Mouse (Mus musculus) limb, embryonic 11.5 days (tissue): ENCODE data around the gene Vps52. TPM values are rescaled to one million over a fixed set of nuclear protein-coding genes. Genes with fewer than 3 reads are reported as not detected.
"Not testable (repeated sequence)": the region's sequence is repeated elsewhere in the genome, so short reads cannot be mapped to it uniquely, and the experiment has no call there.

Source experiments
- ATAC-seq: fragments of 200-750 bp; cut with Nextera tagmentation; 2 replicates; pipeline ENCODE4 v1.8.0; 2017; ENCODE audit warnings: low read depth; ENCODE audit not compliant: insufficient number of reproducible peaks, low FRiP score, low TSS enrichment
- DNase-seq: peaks from one replicate; pipeline ENCODE4 v3.0.0-alpha.2; 2015; ENCODE audit warnings: low spot score
- H3K27ac ChIP-seq: fragments of 300-500 bp; sonication (generic); replicated peaks from 2 replicates; pipeline ENCODE4 v1.5.1; 2014; ENCODE audit warnings: low read depth, mild to moderate bottlenecking, low read length
- H3K27me3 ChIP-seq: fragments of 300-500 bp; sonication (generic); 2 replicates; pipeline ENCODE4 v1.6.1; 2014; ENCODE audit warnings: mild to moderate bottlenecking, low read length, mixed read lengths; ENCODE audit not compliant: control insufficient read depth, insufficient read depth
- H3K36me3 ChIP-seq: fragments of 300-500 bp; sonication (generic); 2 replicates; pipeline ENCODE4 v1.6.1; 2014; ENCODE audit warnings: mild to moderate bottlenecking, low read length, moderate library complexity, mixed read lengths; ENCODE audit not compliant: control insufficient read depth, insufficient read depth
- H3K4me1 ChIP-seq: fragments of 300-500 bp; sonication (generic); 2 replicates; pipeline ENCODE4 v1.6.1; 2014; ENCODE audit warnings: low read length, mixed read lengths; ENCODE audit not compliant: control insufficient read depth, insufficient read depth
- H3K4me2 ChIP-seq: fragments of 300-500 bp; sonication (generic); 2 replicates; pipeline ENCODE4 v1.6.1; 2014; ENCODE audit warnings: low read depth, mild to moderate bottlenecking, moderate library complexity; ENCODE audit not compliant: severe bottlenecking
- H3K4me3 ChIP-seq: fragments of 300-500 bp; sonication (generic); 2 replicates; pipeline ENCODE4 v1.5.1; 2014; ENCODE audit warnings: low read depth, low read length
- H3K9ac ChIP-seq: fragments of 300-500 bp; sonication (generic); 2 replicates; pipeline ENCODE4 v1.6.1; 2014; ENCODE audit warnings: mild to moderate bottlenecking, low read length
- H3K9me3 ChIP-seq: fragments of 300-500 bp; sonication (generic); 2 replicates; pipeline ENCODE4 v1.6.1; 2016; ENCODE audit warnings: low read length; ENCODE audit not compliant: control insufficient read depth
- WGBS: fragments of 180-500 bp; shearing (Covaris S2); extraction: QIAGEN DNeasy Blood & Tissue Kit; methylation state at CpG from one replicate; pipeline ENCODE4 v1.1.7; 2014; 5-methylcytosine and 5-hydroxymethylcytosine counted together
- polyA plus RNA-seq: library from polyadenylated mRNA; unstranded; fragments of >200 nt; fragmentation: Nextera tagmentation; extraction: Ambion mirVana; gene quantifications from 2 replicates; pipeline ENCODE4 v1.2.1, GENCODE M21; 2014

The Vps52 gene
- polyA plus RNA-seq, 1 experiment from 2014 or later, result 35.6 TPM

DNA sequence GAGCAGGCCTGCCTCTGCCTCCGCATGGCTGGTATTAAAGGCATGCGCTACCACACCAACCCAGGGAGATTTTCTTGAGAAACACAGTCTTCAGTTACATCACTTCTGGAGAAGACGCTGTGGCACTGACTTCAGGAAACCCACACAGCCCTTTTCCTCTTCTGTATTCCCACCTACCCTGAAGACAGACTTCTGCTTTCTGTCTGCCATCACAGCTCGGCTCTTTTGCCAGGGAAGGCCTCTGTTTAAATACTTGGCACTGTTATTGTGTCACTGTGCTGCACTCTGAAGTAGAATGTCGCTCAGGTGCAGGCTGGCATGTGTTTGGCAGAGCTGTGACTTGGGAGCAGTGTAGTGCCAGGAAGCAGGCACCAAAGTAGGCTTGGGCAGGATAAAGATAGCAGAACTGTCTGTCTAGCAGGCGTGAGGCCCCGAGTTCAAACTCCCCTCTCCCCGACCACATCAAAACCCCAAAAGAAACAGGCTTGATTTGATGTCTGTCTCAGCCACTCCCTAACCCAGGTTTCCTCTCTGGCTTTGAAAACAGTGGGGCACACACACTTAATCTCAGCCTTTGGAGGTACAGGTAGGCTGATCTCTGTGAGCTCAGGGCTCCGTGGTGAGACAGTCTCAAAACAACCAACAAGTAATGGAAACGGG, 8.1 kb upstream of the Vps52 start:
- H3K9ac ChIP-seq, result no peak overlapping the region

DNA sequence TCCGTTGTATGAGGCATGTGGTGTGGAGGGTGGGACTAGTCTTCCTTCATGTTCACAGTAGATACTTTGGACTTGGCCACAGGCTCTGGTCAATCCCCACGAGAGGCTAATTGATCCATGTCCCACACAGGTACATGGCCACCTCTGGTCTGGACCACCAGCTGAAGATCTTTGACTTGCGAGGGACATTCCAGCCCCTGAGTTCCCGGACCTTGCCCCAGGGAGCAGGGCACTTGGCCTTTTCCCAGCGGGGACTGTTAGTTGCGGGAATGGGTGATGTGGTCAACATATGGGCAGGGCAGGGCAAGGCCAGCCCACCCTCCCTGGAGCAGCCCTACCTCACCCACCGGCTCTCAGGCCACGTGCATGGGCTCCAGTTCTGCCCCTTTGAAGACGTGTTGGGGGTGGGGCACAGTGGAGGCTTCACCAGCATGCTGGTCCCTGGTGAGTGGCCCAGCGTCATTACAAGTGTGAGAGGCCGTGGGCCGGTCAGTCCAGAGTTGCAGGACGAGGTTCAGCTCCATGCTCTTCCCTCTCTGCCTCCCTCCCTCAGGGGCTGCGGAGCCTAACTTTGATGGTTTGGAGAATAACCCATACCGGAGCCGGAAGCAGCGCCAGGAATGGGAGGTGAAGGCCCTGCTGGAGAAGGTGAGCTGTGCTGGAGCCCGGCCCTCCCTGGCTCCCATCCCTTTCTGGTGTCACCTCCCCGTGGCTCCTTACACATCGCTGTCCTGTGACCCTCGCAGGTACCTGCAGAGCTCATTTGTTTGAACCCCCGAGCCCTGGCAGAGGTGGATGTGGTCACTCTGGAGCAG, 7.3 kb upstream of the Vps52 start:
- Histone ChIP-seq H3K27me3 (no peaks in the 10 kb centered on the region), H3K9ac (no peak overlapping the region), H3K9me3 (no peaks in the 10 kb centered on the region), H3K4me2 (no peak overlapping the region), H3K4me3 (no peak overlapping the region), H3K36me3 (peaks cover 20% of the 10 kb centered on the region), H3K27ac (no peak overlapping the region), H3K4me1 (peaks cover 26% of the 10 kb centered on the region)
- ATAC-seq (no peak), DNase-seq (no peak)
- WGBS, result 82% methylated on average over 22 of the region's 22 CpGs

More for the DNA sequence above, 8.1 kb upstream of the Vps52 start:
- peaks cover 18% of the 10 kb centered on the region for H3K4me1 ChIP-seq
- no peak for DNase-seq
- 90% methylated on average over 10 of the region's 10 CpGs for WGBS
- H3K4me2 ChIP-seq, result no peak overlapping the region
- H3K4me3 ChIP-seq, result no peak overlapping the region
- ATAC-seq, result no peak
- no peaks in the 10 kb centered on the region for H3K9me3 ChIP-seq
- no peak overlapping the region for H3K27ac ChIP-seq
- H3K27me3 ChIP-seq, result no peaks in the 10 kb centered on the region
- peaks cover 17% of the 10 kb centered on the region for H3K36me3 ChIP-seq

DNA sequence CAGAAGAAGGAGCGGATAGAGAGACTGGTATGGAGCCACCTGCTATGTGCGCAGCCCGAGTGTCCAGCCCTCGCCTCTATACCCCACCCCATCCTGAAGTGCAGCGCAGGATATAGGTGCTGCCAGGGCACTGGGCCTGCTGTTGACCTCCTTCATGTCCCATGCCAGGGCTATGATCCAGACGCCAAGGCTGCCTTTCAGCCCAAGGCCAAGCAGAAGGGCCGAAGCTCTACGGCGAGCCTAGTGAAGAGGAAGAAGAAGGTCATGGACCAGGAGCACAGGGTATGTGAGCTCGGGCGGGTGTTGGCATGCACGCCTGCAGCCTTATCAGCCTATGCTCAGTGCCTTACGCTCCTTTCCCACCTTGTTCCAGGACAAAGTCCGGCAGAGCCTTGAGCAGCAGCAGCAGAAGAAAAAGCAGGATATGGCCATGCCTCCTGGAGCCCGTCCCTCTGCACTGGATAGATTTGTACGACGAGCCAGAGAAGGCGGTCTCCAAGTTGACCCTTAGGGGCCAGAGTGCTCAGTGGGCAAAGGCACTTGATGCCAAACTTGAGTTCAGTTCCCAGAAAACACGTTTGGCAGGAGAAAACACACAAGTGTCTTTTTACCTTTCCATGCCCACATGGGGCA, 6.6 kb upstream of the Vps52 start:
- no peaks in the 10 kb centered on the region for H3K9me3 ChIP-seq
- ATAC-seq (no peak), DNase-seq (no peak)
- H3K4me3 ChIP-seq, result no peak overlapping the region
- no peak overlapping the region for H3K4me2 ChIP-seq
- H3K9ac ChIP-seq, result no peak overlapping the region
- peaks cover 22% of the 10 kb centered on the region for H3K36me3 ChIP-seq
- 92% methylated on average over 19 of the region's 19 CpGs for WGBS
- H3K4me1 ChIP-seq, result peaks cover 33% of the 10 kb centered on the region
- no peaks in the 10 kb centered on the region for H3K27me3 ChIP-seq
- H3K27ac ChIP-seq, result no peak overlapping the region

DNA sequence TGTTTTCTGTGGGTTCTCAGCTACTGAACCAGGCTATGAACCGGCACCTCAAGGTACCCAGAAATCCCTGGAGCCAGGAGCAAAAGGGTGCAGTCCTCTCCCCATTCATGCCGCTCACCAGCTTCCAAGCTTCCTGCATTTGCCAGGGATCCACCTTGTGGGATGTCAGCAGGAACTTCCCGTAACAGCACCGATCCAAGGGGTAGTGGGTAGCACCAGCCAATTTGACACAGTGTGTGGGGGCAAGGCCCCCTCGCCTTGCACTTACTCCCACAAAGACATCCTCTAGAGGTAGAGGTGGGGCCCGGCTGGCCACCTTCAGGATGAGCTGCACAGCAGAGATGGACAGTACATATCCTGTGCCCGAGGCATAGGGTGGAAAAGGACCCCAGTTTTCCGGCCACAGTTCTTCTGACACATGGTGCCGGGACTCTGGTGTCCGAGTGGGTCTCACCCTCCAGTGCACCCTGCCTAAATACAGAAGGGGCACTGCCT, 5.4 kb upstream of the Vps52 start:
- no peak overlapping the region for H3K9ac ChIP-seq
- no peak for ATAC-seq
- peak overlapping the region; percentile 86 for H3K4me2 ChIP-seq
- no peak for DNase-seq
- H3K27me3 ChIP-seq, result no peaks in the 10 kb centered on the region
- H3K36me3 ChIP-seq, result peaks cover 17% of the 10 kb centered on the region
- peaks cover 40% of the 10 kb centered on the region for H3K4me1 ChIP-seq
- H3K4me3 ChIP-seq, result peak overlapping the region; percentile 44; the same call in 1 of the 2 replicates
- H3K9me3 ChIP-seq, result no peaks in the 10 kb centered on the region
- 79% methylated on average over 10 of the region's 10 CpGs for WGBS
- 0 out of 2 replicates have a peak overlapping the region, but pooled peaks have one; percentile 89 for H3K27ac ChIP-seq

DNA sequence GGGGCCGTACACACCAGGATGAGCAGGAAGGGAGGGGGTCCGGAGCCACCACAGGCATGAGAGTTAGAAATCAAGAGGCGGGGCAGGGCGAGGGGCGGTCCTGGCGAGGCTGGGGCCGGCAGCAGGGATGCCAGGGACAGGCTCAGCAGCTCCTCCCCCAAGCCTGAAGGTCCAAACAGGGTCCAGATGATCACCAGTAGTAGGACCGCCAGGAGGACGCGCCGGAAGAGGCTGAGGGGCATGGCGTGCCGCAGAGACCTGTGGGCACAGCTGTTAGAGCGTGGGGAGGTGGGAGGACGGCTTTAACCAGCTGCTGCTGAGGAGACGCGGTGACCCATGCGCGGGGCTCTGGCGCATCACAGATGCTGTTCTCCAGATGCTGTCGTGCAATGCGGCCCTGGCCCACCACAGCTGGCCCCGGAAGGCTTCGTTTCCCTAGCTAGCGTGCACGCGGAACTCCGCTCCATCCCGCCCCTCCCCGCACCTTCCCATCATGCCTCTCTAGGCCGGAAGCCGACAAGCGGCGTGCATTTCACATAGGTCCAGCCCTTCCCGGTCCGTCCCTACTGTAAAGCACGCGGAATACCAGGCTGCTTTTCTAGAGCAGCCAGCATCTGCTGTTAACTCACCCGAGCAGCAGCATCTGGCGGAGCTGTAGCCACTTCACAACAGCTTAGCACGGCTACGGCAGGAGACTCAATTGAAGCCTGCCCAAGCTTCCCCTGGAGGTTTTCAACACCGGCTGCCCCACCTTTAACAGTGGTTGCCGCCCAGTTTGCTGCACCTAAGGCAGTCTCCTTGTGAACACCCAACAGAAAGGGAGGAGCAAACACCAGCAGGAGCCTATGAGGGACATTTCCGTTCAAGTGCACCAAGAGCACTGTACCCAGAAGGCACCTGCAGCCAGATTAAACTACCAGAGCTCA, 4.3 kb upstream of the Vps52 start, which contains the start of gene B3galt4:
Gene B3galt4 (minus strand): TSS at position 468 of the 926 bp plus-strand sequence.
- 1% methylated on average over 45 of the region's 45 CpGs for WGBS
- peaks cover 40% of the 10 kb centered on the region for H3K4me1 ChIP-seq
- H3K36me3 ChIP-seq, result peaks cover 17% of the 10 kb centered on the region

DNA sequence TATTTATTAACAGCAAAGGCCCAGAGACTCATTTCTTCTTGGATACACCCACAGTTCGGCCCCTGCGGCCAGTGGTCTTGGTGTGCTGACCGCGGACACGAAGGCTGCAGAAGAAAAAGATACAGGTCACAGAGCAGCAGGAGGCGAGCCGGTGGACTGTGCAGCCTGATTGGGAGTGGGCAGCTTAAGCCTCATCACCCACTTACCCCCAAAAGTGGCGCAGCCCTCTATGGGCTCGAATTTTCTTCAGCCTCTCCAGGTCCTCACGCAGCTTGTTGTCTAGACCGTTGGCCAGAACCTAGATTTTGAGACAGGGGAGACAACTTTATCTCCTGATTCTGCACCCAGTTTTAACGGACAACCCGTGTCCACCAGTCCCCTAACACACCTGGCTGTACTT, 3.6 kb upstream of the Vps52 start:
- Histone ChIP-seq H3K4me1 (peaks cover 44% of the 10 kb centered on the region), H3K4me2 (peak overlapping the region; percentile 86), H3K4me3 (peak overlapping the region; percentile 44), H3K36me3 (peaks cover 17% of the 10 kb centered on the region)
- not testable (repeated sequence) for H3K9me3 ChIP-seq, ATAC-seq, DNase-seq, H3K27ac ChIP-seq, H3K27me3 ChIP-seq, H3K9ac ChIP-seq
- WGBS, result 77% methylated on average over 13 of the region's 13 CpGs

More for the DNA sequence above, 4.3 kb upstream of the Vps52 start, which contains the start of gene B3galt4:
- Histone ChIP-seq H3K9ac (peak within 1 kb of the TSS; percentile 62), H3K4me3 (peak within 1 kb of the TSS; percentile 44), H3K27ac (peak within 1 kb of the TSS; percentile 89), H3K9me3 (no peaks in the 10 kb centered on the region), H3K4me2 (peak within 1 kb of the TSS; percentile 86), H3K27me3 (no peaks in the 10 kb centered on the region)
- DNase-seq, result peak; percentile 91
- ATAC-seq, result peak; percentile 76

DNA sequence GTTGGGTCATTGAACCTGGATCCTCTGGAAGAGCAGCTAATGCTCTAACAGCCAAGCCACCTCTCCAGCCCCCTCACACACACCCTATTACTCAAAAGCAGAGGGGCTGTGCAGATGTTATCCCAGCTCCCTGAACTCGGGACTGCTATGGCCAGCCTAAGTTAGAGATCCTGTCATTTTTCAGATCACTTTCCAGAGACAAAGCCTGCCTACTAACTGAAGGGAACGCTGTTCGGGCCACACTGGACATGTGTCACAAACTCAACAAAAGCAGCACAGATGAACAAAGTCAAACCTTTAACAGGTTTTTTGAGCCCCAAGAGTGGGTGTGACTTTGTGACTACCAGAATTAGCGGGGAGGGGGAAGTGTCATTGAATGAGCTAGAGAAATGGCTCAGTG, 2.7 kb upstream of the Vps52 start:
- Histone ChIP-seq H3K9me3 (no peaks in the 10 kb centered on the region), H3K4me1 (peaks cover 44% of the 10 kb centered on the region), H3K9ac (no peak overlapping the region), H3K36me3 (peaks cover 15% of the 10 kb centered on the region), H3K27me3 (no peaks in the 10 kb centered on the region), H3K4me2 (peak overlapping the region; percentile 82; the same call in 1 of the 2 replicates), H3K27ac (no peak overlapping the region), H3K4me3 (no peak overlapping the region)
- 80% methylated on average over 4 of the region's 4 CpGs for WGBS
- ATAC-seq, result no peak
- no peak for DNase-seq
